Mouse (Mus musculus): ENCODE measurements around the gene G3bp1. TPM values are rescaled to one million over a fixed set of nuclear protein-coding genes. Genes with fewer than 3 reads are reported as not detected.

G3bp1 gene
- polyA plus RNA-seq, 1 experiment from 2014 or later, result 125 TPM

- Histone ChIP-seq H3K36me3 (ENCODE audit: control insufficient read depth, insufficient read depth, low read length) (no peaks in the 10 kb centered on the region), H3K4me1 (ENCODE audit: control insufficient read depth, insufficient read depth, low read length) (no peaks in the 10 kb centered on the region), H3K27me3 (ENCODE audit: control insufficient read depth, insufficient read depth, low read length) (no peaks in the 10 kb centered on the region), H3K9me3 (replicated peaks; ENCODE audit: control insufficient read depth, low read length) (peaks cover 4% of the 10 kb centered on the region; the same call in 1 of the 2 replicates), H3K4me3 (ENCODE audit: low read depth, low read length) (no peak overlapping the region), H3K27ac (ENCODE audit: low read depth, low read length) (no peak overlapping the region), H3K9ac (ENCODE audit: low read depth, low read length) (no peak overlapping the region), H3K4me2 (no peak overlapping the region)
- ATAC-seq (replicated peaks; ENCODE audit: insufficient number of reproducible peaks, low FRiP score, low TSS enrichment), result no peak
- WGBS (ENCODE audit: insufficient replicate concordance), result 57% methylated on average over 4 of the region's 4 CpGs
Measured at GRCm38 (mm10) chr11:55542671-55543070, 73.2 kb downstream of the G3bp1 start.

GRCm38 (mm10) chr11:55545690-55546089 is 76.2 kb downstream of the G3bp1 start:
- Histone ChIP-seq H3K27me3 (ENCODE audit: control insufficient read depth, insufficient read depth, low read length) (no peaks in the 10 kb centered on the region), H3K27ac (ENCODE audit: low read depth, low read length) (no peak overlapping the region), H3K9me3 (replicated peaks; ENCODE audit: control insufficient read depth, low read length) (peaks cover 4% of the 10 kb centered on the region; the same call in 1 of the 2 replicates), H3K9ac (ENCODE audit: low read depth, low read length) (no peak overlapping the region), H3K4me1 (ENCODE audit: control insufficient read depth, insufficient read depth, low read length) (no peaks in the 10 kb centered on the region), H3K4me2 (no peak overlapping the region), H3K4me3 (ENCODE audit: low read depth, low read length) (no peak overlapping the region), H3K36me3 (ENCODE audit: control insufficient read depth, insufficient read depth, low read length) (no peaks in the 10 kb centered on the region)
- 80% methylated on average over 1 of the region's 1 CpGs for whole genome bisulfite sequencing (ENCODE audit: insufficient replicate concordance)
- no peak for ATAC-seq (replicated peaks; ENCODE audit: insufficient number of reproducible peaks, low FRiP score, low TSS enrichment)

Small RNA genes lying within 50 kb of the gene (microRNA-seq; reads per million reads assigned to microRNA genes)
- gene Mir7652 (ENCODE audit: borderline number of aligned reads), result 0.54 reads per million

Other genes with a start within 250 kb of the G3bp1 start
- not detected in 2 replicates for gene Fat2, start 133.1 kb upstream of the G3bp1 start, polyA plus RNA-seq (2014; fragmentation: Nextera tagmentation; extraction: Ambion mirVana)
- 1,182 and 1,259 TPM in 2 replicates for gene Sparc, start 46.5 kb upstream of the G3bp1 start, polyA plus RNA-seq (2014; fragmentation: Nextera tagmentation; extraction: Ambion mirVana)
- 273 and 292 TPM in 2 replicates for gene Atox1, start 8.4 kb upstream of the G3bp1 start, polyA plus RNA-seq (2014; fragmentation: Nextera tagmentation; extraction: Ambion mirVana)
- not detected in 2 replicates for gene Glra1, start 138.5 kb downstream of the G3bp1 start, polyA plus RNA-seq (2014; fragmentation: Nextera tagmentation; extraction: Ambion mirVana)